Comparison of ENCODE assay signal across 9 mouse cellular contexts in genomic region chr8:57610706-57611418, GRCm38 (mm10). TPM values are rescaled to one million over a fixed set of nuclear protein-coding genes. Genes with fewer than 3 reads are reported as not detected.
DNase-seq lines count a peak whose midpoint lies in the region; ATAC-seq and TF ChIP-seq lines count a peak whose summit lies in the region.
"Had no signal": no experiment of that assay in that cellular context is flagged by ENCODE, and none has a peak within 500 bp of the region (broad histone marks: within the 10 kb centered on the region; RNA-seq: fewer than 3 reads in every experiment).

No protein-coding gene starts in this region.

- intact Hi-C loops in left cerebral cortex, adult 2 months (cut with DNase I), result no loop called here

- no peaks in the 10 kb centered on the region for H3K36me3 ChIP-seq in midbrain, postnatal 0 days (ENCODE audit: insufficient read depth, low read length)
- H3K36me3 ChIP-seq in midbrain, embryonic 10.5 days, result no peaks in the 10 kb centered on the region
- H3K36me3 ChIP-seq in heart, embryonic 15.5 days, result no peaks in the 10 kb centered on the region
- no peaks in the 10 kb centered on the region for H3K36me3 ChIP-seq in stomach, embryonic 16.5 days (ENCODE audit: control insufficient read depth, insufficient read depth, low read length)
- H3K36me3 ChIP-seq: neural tube, embryonic 13.5 days had no signal

- no peaks in the 10 kb centered on the region for H3K9me3 ChIP-seq in midbrain, postnatal 0 days (ENCODE audit: low read length)
- H3K9me3 ChIP-seq in midbrain, embryonic 10.5 days (replicated peaks), result no peaks in the 10 kb centered on the region
- no peaks in the 10 kb centered on the region for H3K9me3 ChIP-seq in heart, embryonic 15.5 days (replicated peaks)
- H3K9me3 ChIP-seq in stomach, embryonic 16.5 days (replicated peaks; ENCODE audit: control insufficient read depth, low read length), result no peaks in the 10 kb centered on the region
- H3K9me3 ChIP-seq: neural tube, embryonic 13.5 days had no signal

- no peaks in the 10 kb centered on the region for H3K27me3 ChIP-seq in midbrain, postnatal 0 days (ENCODE audit: insufficient read depth, low read length)
- H3K27me3 ChIP-seq in midbrain, embryonic 10.5 days (ENCODE audit: low read depth, poor library complexity, severe bottlenecking), result no peaks in the 10 kb centered on the region
- no peaks in the 10 kb centered on the region for H3K27me3 ChIP-seq in heart, embryonic 15.5 days
- no peaks in the 10 kb centered on the region for H3K27me3 ChIP-seq in stomach, embryonic 16.5 days (ENCODE audit: control insufficient read depth, insufficient read depth, low read length)
- H3K27me3 ChIP-seq: neural tube, embryonic 13.5 days had no signal

- TF ChIP-seq CTCF in midbrain, postnatal 0 days (IDR thresholded peaks at IDR 0.05), result no peak
- no peak for TF ChIP-seq CTCF in left cerebral cortex, adult 2 months (IDR thresholded peaks at IDR 0.05)

- H3K4me1 ChIP-seq in midbrain, postnatal 0 days (ENCODE audit: insufficient read depth, low read length), result no peaks in the 10 kb centered on the region
- H3K4me1 ChIP-seq in midbrain, embryonic 10.5 days, result peaks cover 16% of the 10 kb centered on the region; the same call in 1 of the 2 replicates
- H3K4me1 ChIP-seq in heart, embryonic 15.5 days (replicated peaks), result peaks cover 16% of the 10 kb centered on the region
- peaks cover 6% of the 10 kb centered on the region; the same call in 1 of the 2 replicates for H3K4me1 ChIP-seq in stomach, embryonic 16.5 days (ENCODE audit: control insufficient read depth, insufficient read depth, low read length)

- ATAC-seq in midbrain, postnatal 0 days (ENCODE audit: low FRiP score), result no peak
- no peak for ATAC-seq in heart, embryonic 15.5 days (replicated peaks; ENCODE audit: insufficient number of reproducible peaks, insufficient read depth, low FRiP score, low read depth)
- peak; percentile 31; the same call in 1 of the 2 replicates for ATAC-seq in stomach, embryonic 16.5 days (ENCODE audit: insufficient read depth, low FRiP score)
- no peak for ATAC-seq in granulocyte monocyte progenitor cell, adult 5-6 weeks (replicated peaks; ENCODE audit: poor library complexity, severe bottlenecking)

- no peak overlapping the region for H3K4me3 ChIP-seq in midbrain, postnatal 0 days (ENCODE audit: low read depth, low read length)
- no peak overlapping the region for H3K4me3 ChIP-seq in midbrain, embryonic 10.5 days
- H3K4me3 ChIP-seq in heart, embryonic 15.5 days, result no peak overlapping the region
- H3K4me3 ChIP-seq in left cerebral cortex, adult 2 months, result no peak overlapping the region
- no peak overlapping the region for H3K4me3 ChIP-seq in stomach, embryonic 16.5 days (replicated peaks; ENCODE audit: low read length)
- H3K4me3 ChIP-seq: neural tube, embryonic 13.5 days had no signal

- DNase-seq in midbrain, postnatal 0 days (ENCODE audit: low spot score), result peak; percentile 28
- no peak for DNase-seq in midbrain, embryonic 10.5 days (ENCODE audit: low spot score)
- DNase-seq in cerebellum, adult 8-10 months, result peak; percentile 58
- peak; percentile 46 to 51 for DNase-seq in left cerebral cortex, adult 2 months (ENCODE audit: extremely low spot score in 1 of 2, low spot score in 2 of 2)
- DNase-seq in spleen, adult 18-20 months, result no peak

- WGBS in midbrain, postnatal 0 days, result 67% methylated on average over 10 of the region's 11 CpGs
- 86% methylated on average over 10 of the region's 11 CpGs for WGBS in midbrain, embryonic 10.5 days
- WGBS in heart, embryonic 15.5 days, result 56% methylated on average over 11 of the region's 11 CpGs
- WGBS in stomach, embryonic 16.5 days, result 56% methylated on average over 10 of the region's 11 CpGs

- no peak overlapping the region for H3K9ac ChIP-seq in midbrain, postnatal 0 days (replicated peaks; ENCODE audit: low read length, poor library complexity, severe bottlenecking)
- no peak overlapping the region for H3K9ac ChIP-seq in heart, embryonic 15.5 days
- no peak overlapping the region for H3K9ac ChIP-seq in stomach, embryonic 16.5 days (ENCODE audit: low read length)
- H3K9ac ChIP-seq: neural tube, embryonic 13.5 days had no signal

- H3K4me2 ChIP-seq in midbrain, postnatal 0 days (ENCODE audit: low read depth, low read length, poor library complexity, severe bottlenecking), result no peak overlapping the region
- H3K4me2 ChIP-seq in heart, embryonic 15.5 days, result peak overlapping the region; percentile 19; the same call in 1 of the 2 replicates
- H3K4me2 ChIP-seq in stomach, embryonic 16.5 days (ENCODE audit: low read depth, low read length), result no peak overlapping the region
- H3K4me2 ChIP-seq: neural tube, embryonic 13.5 days had no signal

- no peak overlapping the region for H3K27ac ChIP-seq in midbrain, postnatal 0 days (ENCODE audit: low read depth, low read length)
- H3K27ac ChIP-seq in midbrain, embryonic 10.5 days (replicated peaks), result no peak overlapping the region
- no peak overlapping the region for H3K27ac ChIP-seq in heart, embryonic 15.5 days
- no peak overlapping the region for H3K27ac ChIP-seq in left cerebral cortex, adult 2 months
- no peak overlapping the region for H3K27ac ChIP-seq in stomach, embryonic 16.5 days (ENCODE audit: low read length)
- H3K27ac ChIP-seq: neural tube, embryonic 13.5 days had no signal

RNA-seq across cellular contexts. Expression of gene Galnt7, which starts 42.0 kb away (rescaled TPM):
- 6.2 and 8.0 TPM in 2 replicates for total RNA-seq in midbrain, postnatal 0 days (2014; rRNA removed)
- 4.7 and 5.2 TPM in 2 replicates for polyA plus RNA-seq in midbrain, postnatal 0 days (2015; fragmentation: Nextera tagmentation; extraction: Ambion mirVana)
- polyA plus RNA-seq in midbrain, embryonic 10.5 days (2016; fragmentation: Nextera tagmentation; extraction: Ambion mirVana), result 20.7 and 23.6 TPM in 2 replicates
- polyA plus RNA-seq in heart, embryonic 15.5 days (2015; fragmentation: Nextera tagmentation; extraction: Ambion mirVana), result 5.2 and 7.6 TPM in 2 replicates
- 10 to 100 TPM in 1 of 2 experiments, 1 to 10 TPM in 1; 9.6 to 12.6 TPM for total RNA-seq in left cerebral cortex, adult 2 months (2021)
- polyA plus RNA-seq in stomach, embryonic 16.5 days (2015; fragmentation: Nextera tagmentation; extraction: Ambion mirVana), result 39.9 and 45.9 TPM in 2 replicates
- 16.8 and 21.5 TPM in 2 replicates for total RNA-seq in granulocyte monocyte progenitor cell, adult 5-6 weeks (2014; fragmentation: Nextera tagmentation)
- 18.6 and 26.6 TPM in 2 replicates for total RNA-seq in granulocyte monocyte progenitor cell, adult 5-6 weeks (2017)

Comparison
In these comparisons a context has a peak if more than half of its experiments do, and no peak if none do; other contexts are left out.
1. DNase-seq: peak in midbrain, postnatal 0 days (single experiment), cerebellum, adult 8-10 months (single experiment) and left cerebral cortex, adult 2 months (2 of 2); none in midbrain, embryonic 10.5 days (single experiment) and spleen, adult 18-20 months (0 of 2).